Mouse (Mus musculus) lung, embryonic 16.5 days (tissue): ENCODE measurements around the gene Pde1a. TPM values are rescaled to one million over a fixed set of nuclear protein-coding genes. Genes with fewer than 3 reads are reported as not detected.

ENCODE experiments used
- ATAC-seq: fragments of 200-750 bp; cut with Nextera tagmentation; 2 replicates; pipeline ENCODE4 v1.8.0; 2017; ENCODE audit warnings: low read depth, mild to moderate bottlenecking, moderate library complexity
- H3K27ac ChIP-seq: fragments of 300-500 bp; sonication (generic); 2 replicates; pipeline ENCODE4 v1.5.1; 2014; ENCODE audit warnings: mild to moderate bottlenecking, control low read depth, low read length
- H3K27me3 ChIP-seq: fragments of 300-500 bp; sonication (generic); 2 replicates; pipeline ENCODE4 v1.6.1; 2014; ENCODE audit warnings: low read depth, low read length, mixed read lengths; ENCODE audit not compliant: control insufficient read depth, insufficient read depth
- H3K36me3 ChIP-seq: fragments of 300-500 bp; sonication (generic); 2 replicates; pipeline ENCODE4 v1.6.1; 2014; ENCODE audit warnings: low read length; ENCODE audit not compliant: control insufficient read depth, insufficient read depth
- H3K4me1 ChIP-seq: fragments of 300-500 bp; sonication (generic); replicated peaks from 2 replicates; pipeline ENCODE4 v1.6.1; 2014; ENCODE audit warnings: low read length, mixed read lengths; ENCODE audit not compliant: control insufficient read depth, insufficient read depth
- H3K4me2 ChIP-seq: fragments of 300-500 bp; sonication (generic); 2 replicates; pipeline ENCODE4 v1.6.1; 2014; ENCODE audit warnings: low read depth, low read length, control low read depth
- H3K4me3 ChIP-seq: fragments of 300-500 bp; sonication (generic); 2 replicates; pipeline ENCODE4 v1.5.1; 2014; ENCODE audit warnings: mild to moderate bottlenecking, low read length, control low read depth
- H3K9ac ChIP-seq: fragments of 300-500 bp; sonication (generic); 2 replicates; pipeline ENCODE4 v1.6.1; 2014; ENCODE audit warnings: low read length, control low read depth
- H3K9me3 ChIP-seq: fragments of 300-500 bp; sonication (generic); 2 replicates; pipeline ENCODE4 v1.6.1; 2016; ENCODE audit warnings: low read length; ENCODE audit not compliant: control insufficient read depth
- WGBS: fragments of 180-500 bp; shearing (Covaris S2); extraction: QIAGEN DNeasy Blood & Tissue Kit; methylation state at CpG from one replicate; pipeline ENCODE4 v1.1.7; 2014; 5-methylcytosine and 5-hydroxymethylcytosine counted together
- polyA plus RNA-seq: library from polyadenylated mRNA; unstranded; fragments of >200 nt; fragmentation: Nextera tagmentation; extraction: Ambion mirVana; gene quantifications from 2 replicates; pipeline ENCODE4 v1.2.1, GENCODE M21; 2015

Pde1a gene
- polyA plus RNA-seq, 1 experiment from 2014 or later = 12.9 TPM

- H3K27ac ChIP-seq = no peak overlapping the region
- H3K4me2 ChIP-seq = no peak overlapping the region
- no peak overlapping the region for H3K9ac ChIP-seq
- 65% methylated on average over 1 of the region's 1 CpGs for WGBS
- ATAC-seq = no peak
- H3K36me3 ChIP-seq = no peaks in the 10 kb centered on the region
- no peak overlapping the region for H3K4me3 ChIP-seq
- H3K9me3 ChIP-seq = no peaks in the 10 kb centered on the region
- H3K27me3 ChIP-seq = no peaks in the 10 kb centered on the region
- H3K4me1 ChIP-seq = no peaks in the 10 kb centered on the region
These were observed 104.2 kb downstream of the Pde1a start for GRCm38 (mm10) chr2:80025038-80025437.

GRCm38 (mm10) chr2:80014161-80014560 is 115.1 kb downstream of the Pde1a start:
- no peak for ATAC-seq
- Histone ChIP-seq H3K9me3 (no peaks in the 10 kb centered on the region), H3K4me2 (no peak overlapping the region), H3K9ac (no peak overlapping the region), H3K4me3 (no peak overlapping the region), H3K4me1 (peaks cover 4% of the 10 kb centered on the region; the same call in 1 of the 2 replicates), H3K27ac (no peak overlapping the region), H3K36me3 (no peaks in the 10 kb centered on the region), H3K27me3 (no peaks in the 10 kb centered on the region)
- 78% methylated on average over 3 of the region's 3 CpGs for WGBS

- H3K4me2 ChIP-seq = no peak overlapping the region
- peak; percentile 90 for ATAC-seq
These were observed 116.2 kb downstream of the Pde1a start for GRCm38 (mm10) chr2:80013060-80013459.

GRCm38 (mm10) chr2:79999168-79999567 is 130.1 kb downstream of the Pde1a start:
- Histone ChIP-seq H3K4me3 (no peak overlapping the region), H3K9ac (no peak overlapping the region), H3K36me3 (no peaks in the 10 kb centered on the region), H3K27ac (no peak overlapping the region), H3K4me1 (no peaks in the 10 kb centered on the region), H3K9me3 (no peaks in the 10 kb centered on the region), H3K27me3 (no peaks in the 10 kb centered on the region), H3K4me2 (no peak overlapping the region)
- WGBS = 75% methylated on average over 3 of the region's 3 CpGs
- no peak for ATAC-seq

More at GRCm38 (mm10) chr2:80013060-80013459, 116.2 kb downstream of the Pde1a start:
- Histone ChIP-seq H3K9ac (no peak overlapping the region), H3K9me3 (peaks cover 3% of the 10 kb centered on the region; the same call in 1 of the 2 replicates), H3K4me1 (peaks cover 4% of the 10 kb centered on the region; the same call in 1 of the 2 replicates), H3K4me3 (no peak overlapping the region), H3K27me3 (no peaks in the 10 kb centered on the region), H3K36me3 (no peaks in the 10 kb centered on the region), H3K27ac (0 out of 2 replicates have a peak overlapping the region, but pooled peaks have one; percentile 10)
- 36% methylated on average over 4 of the region's 4 CpGs for WGBS

GRCm38 (mm10) chr2:79998460-79998859 is 130.8 kb downstream of the Pde1a start:
- 52% methylated on average over 2 of the region's 2 CpGs for WGBS
- ATAC-seq = no peak

GRCm38 (mm10) chr2:79991642-79992041 is 137.6 kb downstream of the Pde1a start:
- Histone ChIP-seq H3K27ac (no peak overlapping the region), H3K9me3 (no peaks in the 10 kb centered on the region), H3K4me3 (no peak overlapping the region), H3K27me3 (no peaks in the 10 kb centered on the region), H3K36me3 (no peaks in the 10 kb centered on the region), H3K9ac (no peak overlapping the region), H3K4me1 (no peaks in the 10 kb centered on the region), H3K4me2 (no peak overlapping the region)
- no peak for ATAC-seq
- WGBS = 54% methylated on average over 6 of the region's 6 CpGs

More at GRCm38 (mm10) chr2:79998460-79998859, 130.8 kb downstream of the Pde1a start:
- no peak overlapping the region for H3K9ac ChIP-seq
- no peaks in the 10 kb centered on the region for H3K36me3 ChIP-seq
- H3K27ac ChIP-seq = no peak overlapping the region
- no peaks in the 10 kb centered on the region for H3K9me3 ChIP-seq
- H3K4me1 ChIP-seq = no peaks in the 10 kb centered on the region
- H3K4me3 ChIP-seq = no peak overlapping the region
- no peak overlapping the region for H3K4me2 ChIP-seq
- no peaks in the 10 kb centered on the region for H3K27me3 ChIP-seq

GRCm38 (mm10) chr2:79983778-79984177 is 145.5 kb downstream of the Pde1a start:
- H3K9me3 ChIP-seq = no peaks in the 10 kb centered on the region
- ATAC-seq = peak; percentile 70; the same call in 1 of the 2 replicates
- no peak overlapping the region for H3K4me2 ChIP-seq
- H3K36me3 ChIP-seq = no peaks in the 10 kb centered on the region
- no peak overlapping the region for H3K4me3 ChIP-seq
- H3K9ac ChIP-seq = no peak overlapping the region
- 28% methylated on average over 4 of the region's 4 CpGs for WGBS
- H3K4me1 ChIP-seq = no peaks in the 10 kb centered on the region; the same call in 1 of the 2 replicates
- H3K27me3 ChIP-seq = no peaks in the 10 kb centered on the region
- H3K27ac ChIP-seq = no peak overlapping the region

- 29% methylated on average over 9 of the region's 9 CpGs for WGBS
- Histone ChIP-seq H3K36me3 (no peaks in the 10 kb centered on the region), H3K9me3 (no peaks in the 10 kb centered on the region), H3K4me1 (no peaks in the 10 kb centered on the region; the same call in 1 of the 2 replicates), H3K4me3 (no peak overlapping the region), H3K4me2 (no peak overlapping the region), H3K9ac (no peak overlapping the region), H3K27me3 (no peaks in the 10 kb centered on the region), H3K27ac (no peak overlapping the region)
- ATAC-seq = peak; percentile 87
These were observed 146.0 kb downstream of the Pde1a start for GRCm38 (mm10) chr2:79983222-79983632.

GRCm38 (mm10) chr2:79981781-79982180 is 147.5 kb downstream of the Pde1a start:
- Histone ChIP-seq H3K36me3 (no peaks in the 10 kb centered on the region), H3K4me1 (peaks cover 4% of the 10 kb centered on the region), H3K9ac (no peak overlapping the region), H3K27ac (no peak overlapping the region), H3K4me2 (no peak overlapping the region), H3K4me3 (no peak overlapping the region), H3K27me3 (no peaks in the 10 kb centered on the region), H3K9me3 (no peaks in the 10 kb centered on the region)
- 91% methylated on average over 3 of the region's 3 CpGs for WGBS
- no peak for ATAC-seq

- no peak for ATAC-seq
- no peak overlapping the region for H3K4me2 ChIP-seq
- no peaks in the 10 kb centered on the region for H3K36me3 ChIP-seq
- H3K4me3 ChIP-seq = no peak overlapping the region
- H3K9me3 ChIP-seq = no peaks in the 10 kb centered on the region
- peaks cover 4% of the 10 kb centered on the region; the same call in 1 of the 2 replicates for H3K4me1 ChIP-seq
- H3K9ac ChIP-seq = no peak overlapping the region
- H3K27me3 ChIP-seq = no peaks in the 10 kb centered on the region
- 96% methylated on average over 1 of the region's 1 CpGs for WGBS
- H3K27ac ChIP-seq = no peak overlapping the region
These were observed 150.3 kb downstream of the Pde1a start for GRCm38 (mm10) chr2:79978992-79979391.
